Mouse (Mus musculus) neural tube, embryonic 12.5 days (tissue): ENCODE measurements at regions not wholly inside any gene's neighbourhood (a gene's known extent, or its start where the extent isn't known, plus 50 kb on each side); places are given as distances from the start of the nearest gene placed in this dataset.
A peak's percentile ranks its signal among the peaks of the same experiment; 100 is the strongest.

Source experiments
- ATAC-seq: fragments of 200-750 bp; cut with Nextera tagmentation; 2 replicates; pipeline ENCODE4 v1.8.0; 2017; ENCODE audit warnings: low read depth, mild to moderate bottlenecking, moderate TSS enrichment, moderate library complexity; ENCODE audit not compliant: low FRiP score
- H3K27ac ChIP-seq: fragments of 300-500 bp; sonication (generic); 2 replicates; pipeline ENCODE4 v1.5.1; 2016
- H3K27me3 ChIP-seq: fragments of 300-500 bp; sonication (generic); replicated peaks from 2 replicates; pipeline ENCODE4 v1.6.1; 2016; ENCODE audit warnings: mild to moderate bottlenecking
- H3K36me3 ChIP-seq: fragments of 300-500 bp; sonication (generic); 2 replicates; pipeline ENCODE4 v1.6.1; 2016; ENCODE audit warnings: mild to moderate bottlenecking
- H3K4me1 ChIP-seq: fragments of 300-500 bp; sonication (generic); 2 replicates; pipeline ENCODE4 v1.6.1; 2016
- H3K4me2 ChIP-seq: fragments of 300-500 bp; sonication (generic); replicated peaks from 2 replicates; pipeline ENCODE4 v1.6.1; 2016; ENCODE audit warnings: mild to moderate bottlenecking
- H3K4me3 ChIP-seq: fragments of 300-500 bp; sonication (generic); 2 replicates; pipeline ENCODE4 v1.5.1; 2016
- H3K9ac ChIP-seq: fragments of 300-500 bp; sonication (generic); 2 replicates; pipeline ENCODE4 v1.6.1; 2016; ENCODE audit warnings: mild to moderate bottlenecking
- H3K9me3 ChIP-seq: fragments of 300-500 bp; sonication (generic); 2 replicates; pipeline ENCODE4 v1.6.1; 2016; ENCODE audit warnings: mild to moderate bottlenecking
- WGBS: fragments of 180-500 bp; shearing (Covaris S2); methylation state at CpG from one replicate; pipeline ENCODE4 v1.1.7; 2016; 5-methylcytosine and 5-hydroxymethylcytosine counted together

DNA sequence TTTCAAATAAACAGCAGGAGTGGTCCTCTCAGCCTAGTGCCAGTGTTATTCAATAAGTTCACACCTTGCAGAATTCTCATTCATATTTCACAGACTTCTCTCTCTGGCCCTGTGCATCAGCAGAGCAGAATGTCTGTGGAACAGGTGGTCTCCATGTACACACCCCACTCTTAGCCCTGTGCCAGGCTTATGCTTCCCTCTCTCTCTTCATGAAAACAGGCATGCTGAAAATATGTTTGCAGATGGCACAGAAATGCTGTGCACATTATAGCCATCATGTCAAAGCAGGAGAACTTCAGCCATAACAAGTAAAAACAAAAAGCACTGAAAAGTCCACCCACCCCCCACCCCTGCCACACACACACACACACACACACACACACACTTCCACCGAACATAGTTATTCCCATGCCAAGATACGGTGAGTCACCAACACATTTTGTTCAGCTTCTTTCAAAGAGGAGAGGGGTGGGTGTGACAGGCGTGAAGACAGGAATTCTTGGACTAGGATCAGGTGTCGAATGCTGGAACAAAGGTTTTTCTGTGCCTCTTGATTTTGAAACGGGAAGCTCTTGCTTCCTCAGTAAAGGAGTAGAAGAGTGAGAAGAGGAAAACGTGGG, 600.6 kb downstream of the Rwdd3 start:
- Histone ChIP-seq H3K27ac (no peak overlapping the region), H3K27me3 (no peaks in the 10 kb centered on the region), H3K4me1 (no peaks in the 10 kb centered on the region), H3K4me2 (no peak overlapping the region), H3K36me3 (no peaks in the 10 kb centered on the region), H3K9me3 (no peaks in the 10 kb centered on the region), H3K4me3 (no peak overlapping the region), H3K9ac (no peak overlapping the region)
- WGBS: 59% methylated on average over 6 of the region's 6 CpGs
- ATAC-seq: no peak

DNA sequence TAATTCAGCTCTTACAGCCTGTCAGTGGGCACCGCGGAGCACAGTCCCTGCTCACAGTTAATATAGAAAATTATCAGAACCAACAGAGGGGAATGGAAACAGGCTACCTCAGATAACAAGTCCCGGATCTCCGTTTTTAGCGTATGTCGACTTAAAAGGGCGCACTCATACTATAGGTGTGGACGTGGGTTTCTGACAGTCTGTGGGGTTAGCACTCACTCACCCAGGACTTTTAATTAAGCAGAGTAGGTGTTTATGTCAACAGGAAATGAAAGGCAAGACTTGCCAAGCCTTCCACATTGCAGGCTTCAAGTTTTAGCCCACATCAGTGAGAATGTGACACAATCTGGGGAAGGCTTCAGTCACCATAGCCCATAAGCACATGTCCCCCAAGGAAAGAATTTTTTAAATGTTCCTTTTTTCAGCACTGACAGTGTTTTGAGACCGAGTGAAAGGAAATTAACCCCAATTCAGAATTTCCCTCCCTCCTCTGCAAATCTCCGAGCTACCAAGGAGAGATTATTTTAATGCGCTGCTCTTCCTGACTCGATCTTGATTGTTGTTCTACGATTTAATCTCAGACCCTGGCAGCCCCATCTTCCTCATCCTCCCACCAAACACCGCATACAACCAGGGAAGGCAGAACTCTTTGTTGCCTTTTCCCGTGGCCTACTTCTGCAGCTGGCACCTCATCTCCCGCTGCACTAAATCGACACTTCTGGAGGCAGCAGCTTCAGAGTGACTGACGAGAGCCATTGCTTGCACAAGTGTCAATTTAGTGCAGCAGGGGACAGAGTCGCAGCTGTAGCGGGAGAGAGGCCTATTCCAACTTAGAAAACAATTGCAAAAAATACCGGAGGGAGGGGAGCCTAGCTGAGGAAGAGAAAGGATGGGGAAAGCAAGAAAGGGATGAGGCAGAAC, 629.7 kb downstream of the Rwdd3 start:
- ATAC-seq: no peak
- no peak overlapping the region for H3K4me3 ChIP-seq
- H3K4me2 ChIP-seq: peak overlapping the region; percentile 10; the same call in 1 of the 2 replicates
- H3K36me3 ChIP-seq: no peaks in the 10 kb centered on the region
- H3K27me3 ChIP-seq: no peaks in the 10 kb centered on the region
- H3K4me1 ChIP-seq: no peaks in the 10 kb centered on the region
- H3K9me3 ChIP-seq: no peaks in the 10 kb centered on the region
- H3K9ac ChIP-seq: no peak overlapping the region
- no peak overlapping the region for H3K27ac ChIP-seq
- 53% methylated on average over 21 of the region's 21 CpGs for WGBS

DNA sequence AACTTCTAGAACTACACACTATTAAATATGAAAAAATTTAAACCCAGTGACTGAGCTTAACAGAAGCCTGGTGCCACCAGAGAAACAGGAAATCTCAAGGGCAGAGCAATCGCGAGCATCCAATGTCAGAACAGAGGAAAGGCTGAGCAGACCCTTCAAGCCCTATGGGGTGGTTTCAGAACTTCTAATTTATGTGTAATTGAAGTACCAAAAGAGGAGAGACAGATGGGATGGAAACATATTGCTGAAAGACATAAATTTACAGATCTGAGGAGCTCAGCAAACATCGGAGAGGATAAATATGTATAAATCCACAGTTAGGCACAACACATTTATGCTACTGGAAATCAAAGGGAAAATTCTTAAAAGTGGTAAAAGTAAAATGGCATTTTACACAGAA, 637.6 kb downstream of the Rwdd3 start:
- no peak overlapping the region for H3K9ac ChIP-seq
- no peak overlapping the region for H3K4me3 ChIP-seq
- ATAC-seq: no peak
- 71% methylated on average over 3 of the region's 3 CpGs for WGBS
- H3K36me3 ChIP-seq: no peaks in the 10 kb centered on the region
- no peak overlapping the region for H3K27ac ChIP-seq
- H3K4me1 ChIP-seq: no peaks in the 10 kb centered on the region
- H3K27me3 ChIP-seq: no peaks in the 10 kb centered on the region
- no peaks in the 10 kb centered on the region for H3K9me3 ChIP-seq
- H3K4me2 ChIP-seq: no peak overlapping the region

DNA sequence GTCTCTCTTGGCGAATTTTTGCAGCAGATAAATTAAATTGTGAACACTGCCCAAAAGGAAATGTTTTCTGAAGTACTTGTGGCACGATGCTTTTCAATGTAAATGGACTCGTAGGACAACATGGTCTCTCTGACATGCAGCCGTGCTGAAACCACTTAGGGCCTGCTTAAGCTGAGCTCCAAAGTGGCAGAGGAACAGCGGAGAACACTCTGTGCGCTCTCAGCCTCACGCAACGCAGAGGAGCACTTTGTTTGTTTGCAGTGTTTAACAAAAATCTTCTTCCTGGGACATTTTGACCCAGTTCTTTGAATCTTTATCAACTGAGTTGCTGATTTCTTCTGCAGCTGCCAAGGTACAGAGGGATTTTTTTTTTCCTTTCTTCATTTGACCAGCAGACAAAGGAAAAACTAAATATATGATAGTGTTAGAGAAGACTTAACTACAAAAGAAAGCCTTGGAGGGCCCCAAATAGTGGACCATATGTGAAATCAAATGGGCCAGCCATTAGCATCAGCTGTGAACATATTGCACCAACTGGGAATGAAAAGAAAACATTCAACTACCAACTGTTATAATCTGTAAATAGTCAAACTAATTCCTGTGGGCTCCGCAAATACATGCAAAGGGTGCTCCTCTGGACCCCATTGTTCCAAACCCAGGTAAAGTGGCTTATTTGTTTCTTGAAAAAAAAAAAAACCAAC, 639.5 kb downstream of the Rwdd3 start:
- H3K9me3 ChIP-seq: no peaks in the 10 kb centered on the region
- no peaks in the 10 kb centered on the region for H3K27me3 ChIP-seq
- H3K4me3 ChIP-seq: no peak overlapping the region
- no peak for ATAC-seq
- H3K4me2 ChIP-seq: no peak overlapping the region
- no peaks in the 10 kb centered on the region for H3K4me1 ChIP-seq
- H3K27ac ChIP-seq: no peak overlapping the region
- WGBS: 82% methylated on average over 9 of the region's 9 CpGs
- H3K9ac ChIP-seq: no peak overlapping the region
- no peaks in the 10 kb centered on the region for H3K36me3 ChIP-seq

- no peaks in the 10 kb centered on the region for H3K36me3 ChIP-seq
- WGBS: 98% methylated on average over 1 of the region's 1 CpGs
- H3K27me3 ChIP-seq: no peaks in the 10 kb centered on the region
- no peak overlapping the region for H3K9ac ChIP-seq
- no peaks in the 10 kb centered on the region for H3K9me3 ChIP-seq
- H3K4me3 ChIP-seq: no peak overlapping the region
- ATAC-seq: no peak
- H3K4me1 ChIP-seq: no peaks in the 10 kb centered on the region
- H3K27ac ChIP-seq: no peak overlapping the region
- H3K4me2 ChIP-seq: no peak overlapping the region
Observed at GRCm38 (mm10) chr3:120511651-120512050, 659.8 kb downstream of the Rwdd3 start.

DNA sequence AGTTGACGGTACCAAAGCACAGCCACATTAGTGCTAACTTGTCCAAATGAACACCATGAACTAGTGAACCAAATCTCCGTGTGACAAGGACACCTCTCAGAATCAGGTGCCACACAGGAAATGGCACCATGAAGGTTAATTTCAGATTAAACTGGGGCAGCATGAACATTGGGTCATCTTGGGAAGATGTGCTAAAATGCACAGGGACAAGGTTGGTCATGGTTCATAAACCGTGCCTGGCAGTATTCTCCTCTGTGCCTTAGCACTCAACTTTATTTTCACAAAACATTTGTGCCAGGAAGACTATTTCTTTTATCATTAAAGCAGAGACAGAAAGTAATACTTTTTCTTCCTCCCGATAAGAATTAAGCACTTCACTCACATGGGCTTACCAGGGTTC, 672.6 kb downstream of the Rwdd3 start:
- Histone ChIP-seq H3K9me3 (no peaks in the 10 kb centered on the region; the same call in 1 of the 2 replicates), H3K27ac (no peak overlapping the region), H3K4me2 (no peak overlapping the region), H3K36me3 (no peaks in the 10 kb centered on the region), H3K27me3 (no peaks in the 10 kb centered on the region), H3K4me1 (no peaks in the 10 kb centered on the region), H3K9ac (no peak overlapping the region), H3K4me3 (no peak overlapping the region)
- WGBS: 82% methylated on average over 4 of the region's 4 CpGs
- ATAC-seq: no peak

DNA sequence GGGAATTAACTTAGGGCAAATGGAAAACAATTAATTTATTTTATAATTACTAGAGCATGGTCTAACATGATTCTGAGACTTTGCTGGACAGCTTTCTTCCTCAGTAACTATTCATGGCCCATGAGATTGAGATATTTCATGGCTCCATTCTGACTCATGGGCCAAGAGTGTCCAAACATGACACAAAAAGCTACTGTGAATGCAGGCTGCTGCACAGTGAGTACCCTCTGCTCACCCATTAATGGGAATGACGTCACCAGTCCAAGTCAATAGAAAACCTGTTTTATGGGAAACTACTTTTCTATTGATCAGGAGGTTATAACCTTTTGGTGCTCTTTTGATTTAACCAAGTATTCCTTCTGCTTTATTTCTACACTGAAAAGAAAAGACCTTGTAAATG, 693.6 kb downstream of the Rwdd3 start:
- H3K36me3 ChIP-seq: no peaks in the 10 kb centered on the region
- H3K9ac ChIP-seq: no peak overlapping the region
- H3K4me3 ChIP-seq: no peak overlapping the region
- no peaks in the 10 kb centered on the region for H3K4me1 ChIP-seq
- ATAC-seq: peak; percentile 37; the same call in 1 of the 2 replicates
- H3K27me3 ChIP-seq: no peaks in the 10 kb centered on the region
- 20% methylated on average over 1 of the region's 1 CpGs for WGBS
- no peak overlapping the region for H3K27ac ChIP-seq
- H3K4me2 ChIP-seq: no peak overlapping the region
- no peaks in the 10 kb centered on the region for H3K9me3 ChIP-seq

GRCm38 (mm10) chr3:120477232-120477631, 693.0 kb upstream of the Ptbp2 start:
- no peak for ATAC-seq
- Histone ChIP-seq H3K36me3 (no peaks in the 10 kb centered on the region), H3K9me3 (no peaks in the 10 kb centered on the region), H3K4me1 (0 out of 2 replicates have a peak, but pooled peaks cover 4% of the 10 kb centered on the region), H3K27ac (no peak overlapping the region), H3K4me2 (no peak overlapping the region), H3K9ac (no peak overlapping the region), H3K4me3 (no peak overlapping the region), H3K27me3 (no peaks in the 10 kb centered on the region)
- WGBS: 79% methylated on average over 2 of the region's 2 CpGs

DNA sequence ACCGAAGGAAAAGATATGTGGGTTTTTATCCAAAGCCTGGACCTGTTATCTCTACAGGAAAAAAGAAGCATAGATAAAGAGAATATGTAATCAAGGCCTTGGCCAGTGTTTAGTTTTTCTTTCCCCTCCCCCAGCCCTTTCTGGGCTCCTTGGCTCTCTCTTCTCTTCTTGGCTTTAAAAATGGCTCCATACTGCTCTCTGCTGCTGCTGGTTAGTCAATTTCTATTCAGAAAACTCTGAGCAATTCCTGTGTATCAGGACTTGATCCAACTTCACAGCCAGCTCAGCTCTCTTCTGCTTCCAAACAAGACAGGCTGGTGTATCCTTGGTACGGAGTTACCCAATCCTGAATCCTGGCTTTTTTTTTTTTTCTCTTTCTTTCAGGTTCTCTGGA, 689.4 kb upstream of the Ptbp2 start:
- H3K36me3 ChIP-seq: no peaks in the 10 kb centered on the region
- no peaks in the 10 kb centered on the region for H3K27me3 ChIP-seq
- 0 out of 2 replicates have a peak, but pooled peaks cover 4% of the 10 kb centered on the region for H3K4me1 ChIP-seq
- H3K9ac ChIP-seq: no peak overlapping the region
- no peak for ATAC-seq
- H3K4me3 ChIP-seq: no peak overlapping the region
- H3K27ac ChIP-seq: no peak overlapping the region
- no peaks in the 10 kb centered on the region for H3K9me3 ChIP-seq
- no peak overlapping the region for H3K4me2 ChIP-seq
- WGBS: 81% methylated on average over 2 of the region's 2 CpGs

- no peaks in the 10 kb centered on the region for H3K9me3 ChIP-seq
- no peak for ATAC-seq
- no peak overlapping the region for H3K9ac ChIP-seq
- H3K36me3 ChIP-seq: no peaks in the 10 kb centered on the region
- WGBS: 80% methylated on average over 13 of the region's 13 CpGs
- 0 out of 2 replicates have a peak, but pooled peaks cover 4% of the 10 kb centered on the region for H3K4me1 ChIP-seq
- no peak overlapping the region for H3K4me3 ChIP-seq
- no peak overlapping the region for H3K27ac ChIP-seq
- H3K4me2 ChIP-seq: no peak overlapping the region
- no peaks in the 10 kb centered on the region for H3K27me3 ChIP-seq
Observed at GRCm38 (mm10) chr3:120472687-120473644, 688.7 kb upstream of the Ptbp2 start.

DNA sequence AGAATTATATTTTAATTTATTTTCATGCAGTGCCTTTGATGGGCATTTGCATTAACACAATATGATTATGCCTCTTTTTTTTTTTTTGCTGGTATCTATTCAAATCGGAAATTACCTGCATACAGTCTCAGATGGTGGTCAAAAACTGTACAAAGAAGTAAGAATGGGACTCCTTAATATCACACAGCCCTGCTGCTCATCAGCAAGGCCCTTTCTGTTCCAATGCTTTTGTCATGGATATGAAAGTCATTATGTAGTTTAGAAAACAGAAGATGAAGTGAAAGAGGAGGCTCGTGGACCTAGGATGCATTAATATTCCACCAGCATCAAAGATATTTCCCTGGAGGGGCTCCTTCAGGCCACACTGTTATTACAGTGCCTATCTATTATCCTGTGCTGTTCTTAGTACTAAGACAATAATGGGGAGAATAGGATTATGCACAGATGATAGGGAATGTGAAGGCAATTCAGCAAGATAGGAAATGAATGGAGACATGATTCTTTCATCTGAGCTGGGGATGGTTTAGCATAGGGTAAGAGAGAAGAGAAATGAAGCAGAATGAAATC, 687.7 kb upstream of the Ptbp2 start:
- Histone ChIP-seq H3K27ac (no peak overlapping the region), H3K4me2 (no peak overlapping the region), H3K27me3 (no peaks in the 10 kb centered on the region), H3K9ac (no peak overlapping the region), H3K4me1 (0 out of 2 replicates have a peak, but pooled peaks cover 4% of the 10 kb centered on the region), H3K4me3 (no peak overlapping the region), H3K9me3 (no peaks in the 10 kb centered on the region), H3K36me3 (no peaks in the 10 kb centered on the region)
- WGBS: 45% methylated on average over 2 of the region's 2 CpGs
- no peak for ATAC-seq
